Mouse (Mus musculus): ENCODE results near the gene Nsl1.

The Nsl1 gene

GRCm38 (mm10) chr1:191054870-191055532, 7.8 kb upstream of the Nsl1 start:
- no peak for DNase-seq (ENCODE audit: low read depth)

GRCm38 (mm10) chr1:191055533-191055873, 7.3 kb upstream of the Nsl1 start:
- DNase-seq (ENCODE audit: low read depth) = no peak

- no peak for DNase-seq (ENCODE audit: low read depth)
These were observed 5.4 kb upstream of the Nsl1 start for GRCm38 (mm10) chr1:191057461-191057860.

GRCm38 (mm10) chr1:191062241-191062780, 501 bp upstream of the Nsl1 start:
- no peak for DNase-seq (ENCODE audit: low read depth)

GRCm38 (mm10) chr1:191063700-191064099, 888 bp downstream of the Nsl1 start:
- DNase-seq (ENCODE audit: low read depth) = no peak

- DNase-seq (ENCODE audit: low read depth) = no peak
These were observed 1.7 kb downstream of the Nsl1 start for GRCm38 (mm10) chr1:191064535-191064934.

- DNase-seq (ENCODE audit: low read depth) = no peak
These were observed 2.4 kb downstream of the Nsl1 start for GRCm38 (mm10) chr1:191065188-191065587.

- DNase-seq (ENCODE audit: low read depth) = no peak
These were observed 5.6 kb downstream of the Nsl1 start for GRCm38 (mm10) chr1:191068377-191068776.

GRCm38 (mm10) chr1:191070259-191070658, 7.4 kb downstream of the Nsl1 start:
- DNase-seq (ENCODE audit: low read depth) = no peak

GRCm38 (mm10) chr1:191071613-191072012, 8.8 kb downstream of the Nsl1 start:
- no peak for DNase-seq (ENCODE audit: low read depth)

GRCm38 (mm10) chr1:191072329-191072913, 9.6 kb downstream of the Nsl1 start:
- DNase-seq (ENCODE audit: low read depth) = no peak

- DNase-seq (ENCODE audit: low read depth) = no peak
These were observed 10.2 kb downstream of the Nsl1 start for GRCm38 (mm10) chr1:191073001-191073400.

- no peak for DNase-seq (ENCODE audit: low read depth)
These were observed 10.7 kb downstream of the Nsl1 start for GRCm38 (mm10) chr1:191073486-191073885.

GRCm38 (mm10) chr1:191075199-191075883, 12.5 kb downstream of the Nsl1 start:
- peak; percentile 53 for DNase-seq (ENCODE audit: low read depth)

GRCm38 (mm10) chr1:191083230-191083629, 20.4 kb downstream of the Nsl1 start:
- DNase-seq (ENCODE audit: low read depth) = no peak

- peak; percentile 70 for DNase-seq (ENCODE audit: low read depth)
These were observed 22.2 kb downstream of the Nsl1 start for GRCm38 (mm10) chr1:191084951-191085559.

GRCm38 (mm10) chr1:191085597-191085996, 22.8 kb downstream of the Nsl1 start:
- no peak for DNase-seq (ENCODE audit: low read depth)

- no peak for DNase-seq (ENCODE audit: low read depth)
These were observed 23.6 kb downstream of the Nsl1 start for GRCm38 (mm10) chr1:191086304-191086878.

- DNase-seq (ENCODE audit: low read depth) = no peak
These were observed 24.1 kb downstream of the Nsl1 start for GRCm38 (mm10) chr1:191086960-191087359.

- no peak for DNase-seq (ENCODE audit: low read depth)
These were observed 25.1 kb downstream of the Nsl1 start for GRCm38 (mm10) chr1:191087955-191088354.

GRCm38 (mm10) chr1:191089355-191089754, 26.5 kb downstream of the Nsl1 start:
- DNase-seq (ENCODE audit: low read depth) = no peak

- DNase-seq (ENCODE audit: low read depth) = no peak
These were observed 29.2 kb downstream of the Nsl1 start for GRCm38 (mm10) chr1:191092050-191092449.

All from induced T-regulatory cell, adult 2 months (primary cell).